Mouse (Mus musculus): ENCODE results near the gene Spag17.

Gene Spag17

GRCm38 (mm10) chr3:99936159-99936558 lies 51.0 kb downstream of the Spag17 start:
- no peak for DNase-seq (ENCODE audit: low read depth, low spot score)

GRCm38 (mm10) chr3:99938611-99939286 lies 53.5 kb downstream of the Spag17 start:
- no peaks in the 10 kb centered on the region for H3K36me3 ChIP-seq (ENCODE audit: control insufficient read depth, insufficient read depth, low read length, poor library complexity, severe bottlenecking)
- DNase-seq (ENCODE audit: low read depth, low spot score): no peak
- no peaks in the 10 kb centered on the region for H3K27me3 ChIP-seq (ENCODE audit: control insufficient read depth, insufficient read depth, low read length, poor library complexity, severe bottlenecking)

More at GRCm38 (mm10) chr3:99936159-99936558, 51.0 kb downstream of the Spag17 start:
- Histone ChIP-seq H3K27me3 (ENCODE audit: control insufficient read depth, insufficient read depth, low read length, poor library complexity, severe bottlenecking) (no peaks in the 10 kb centered on the region), H3K36me3 (ENCODE audit: control insufficient read depth, insufficient read depth, low read length, poor library complexity, severe bottlenecking) (no peaks in the 10 kb centered on the region)

GRCm38 (mm10) chr3:99945171-99945570 lies 60.0 kb downstream of the Spag17 start:
- Histone ChIP-seq H3K27me3 (ENCODE audit: control insufficient read depth, insufficient read depth, low read length, poor library complexity, severe bottlenecking) (no peaks in the 10 kb centered on the region), H3K36me3 (ENCODE audit: control insufficient read depth, insufficient read depth, low read length, poor library complexity, severe bottlenecking) (no peaks in the 10 kb centered on the region)
- DNase-seq (ENCODE audit: low read depth, low spot score): no peak

- H3K27me3 ChIP-seq (ENCODE audit: control insufficient read depth, insufficient read depth, low read length, poor library complexity, severe bottlenecking): no peaks in the 10 kb centered on the region
- H3K36me3 ChIP-seq (ENCODE audit: control insufficient read depth, insufficient read depth, low read length, poor library complexity, severe bottlenecking): no peaks in the 10 kb centered on the region
- no peak for DNase-seq (ENCODE audit: low read depth, low spot score)
Observed at GRCm38 (mm10) chr3:99954039-99954602, 68.9 kb downstream of the Spag17 start.

- DNase-seq (ENCODE audit: low read depth, low spot score): no peak
- H3K36me3 ChIP-seq (ENCODE audit: control insufficient read depth, insufficient read depth, low read length, poor library complexity, severe bottlenecking): no peaks in the 10 kb centered on the region
- H3K27me3 ChIP-seq (ENCODE audit: control insufficient read depth, insufficient read depth, low read length, poor library complexity, severe bottlenecking): no peaks in the 10 kb centered on the region
Observed at GRCm38 (mm10) chr3:99956517-99956916, 71.3 kb downstream of the Spag17 start.

GRCm38 (mm10) chr3:99959805-99960485 lies 74.7 kb downstream of the Spag17 start:
- no peaks in the 10 kb centered on the region for H3K27me3 ChIP-seq (ENCODE audit: control insufficient read depth, insufficient read depth, low read length, poor library complexity, severe bottlenecking)
- H3K36me3 ChIP-seq (ENCODE audit: control insufficient read depth, insufficient read depth, low read length, poor library complexity, severe bottlenecking): no peaks in the 10 kb centered on the region
- DNase-seq (ENCODE audit: low read depth, low spot score): no peak

GRCm38 (mm10) chr3:99964345-99964744 lies 79.1 kb downstream of the Spag17 start:
- Histone ChIP-seq H3K27me3 (ENCODE audit: control insufficient read depth, insufficient read depth, low read length, poor library complexity, severe bottlenecking) (no peaks in the 10 kb centered on the region), H3K36me3 (ENCODE audit: control insufficient read depth, insufficient read depth, low read length, poor library complexity, severe bottlenecking) (no peaks in the 10 kb centered on the region)
- no peak for DNase-seq (ENCODE audit: low read depth, low spot score)

- Histone ChIP-seq H3K36me3 (ENCODE audit: control insufficient read depth, insufficient read depth, low read length, poor library complexity, severe bottlenecking) (no peaks in the 10 kb centered on the region), H3K27me3 (ENCODE audit: control insufficient read depth, insufficient read depth, low read length, poor library complexity, severe bottlenecking) (no peaks in the 10 kb centered on the region)
- DNase-seq (ENCODE audit: low read depth, low spot score): no peak
Observed at GRCm38 (mm10) chr3:99965863-99966262, 80.7 kb downstream of the Spag17 start.

- H3K27me3 ChIP-seq (ENCODE audit: control insufficient read depth, insufficient read depth, low read length, poor library complexity, severe bottlenecking): no peaks in the 10 kb centered on the region
- no peaks in the 10 kb centered on the region for H3K36me3 ChIP-seq (ENCODE audit: control insufficient read depth, insufficient read depth, low read length, poor library complexity, severe bottlenecking)
- no peak for DNase-seq (ENCODE audit: low read depth, low spot score)
Observed at GRCm38 (mm10) chr3:99966285-99966684, 81.1 kb downstream of the Spag17 start.

- H3K27me3 ChIP-seq (ENCODE audit: control insufficient read depth, insufficient read depth, low read length, poor library complexity, severe bottlenecking): no peaks in the 10 kb centered on the region
- H3K36me3 ChIP-seq (ENCODE audit: control insufficient read depth, insufficient read depth, low read length, poor library complexity, severe bottlenecking): no peaks in the 10 kb centered on the region
- DNase-seq (ENCODE audit: low read depth, low spot score): no peak
Observed at GRCm38 (mm10) chr3:99970766-99971165, 85.6 kb downstream of the Spag17 start.

GRCm38 (mm10) chr3:99981046-99981445 lies 95.8 kb downstream of the Spag17 start:
- no peaks in the 10 kb centered on the region for H3K36me3 ChIP-seq (ENCODE audit: control insufficient read depth, insufficient read depth, low read length, poor library complexity, severe bottlenecking)
- no peaks in the 10 kb centered on the region for H3K27me3 ChIP-seq (ENCODE audit: control insufficient read depth, insufficient read depth, low read length, poor library complexity, severe bottlenecking)
- peak; percentile 13 for DNase-seq (ENCODE audit: low read depth, low spot score)

- DNase-seq (ENCODE audit: low read depth, low spot score): no peak
- H3K36me3 ChIP-seq (ENCODE audit: control insufficient read depth, insufficient read depth, low read length, poor library complexity, severe bottlenecking): no peaks in the 10 kb centered on the region
- no peaks in the 10 kb centered on the region for H3K27me3 ChIP-seq (ENCODE audit: control insufficient read depth, insufficient read depth, low read length, poor library complexity, severe bottlenecking)
Observed at GRCm38 (mm10) chr3:100004676-100005075, 119.5 kb downstream of the Spag17 start.

GRCm38 (mm10) chr3:100009807-100010206 lies 124.6 kb downstream of the Spag17 start:
- DNase-seq (ENCODE audit: low read depth, low spot score): no peak
- Histone ChIP-seq H3K36me3 (ENCODE audit: control insufficient read depth, insufficient read depth, low read length, poor library complexity, severe bottlenecking) (no peaks in the 10 kb centered on the region), H3K27me3 (ENCODE audit: control insufficient read depth, insufficient read depth, low read length, poor library complexity, severe bottlenecking) (no peaks in the 10 kb centered on the region)

- no peaks in the 10 kb centered on the region for H3K36me3 ChIP-seq (ENCODE audit: control insufficient read depth, insufficient read depth, low read length, poor library complexity, severe bottlenecking)
- no peak for DNase-seq (ENCODE audit: low read depth, low spot score)
- H3K27me3 ChIP-seq (ENCODE audit: control insufficient read depth, insufficient read depth, low read length, poor library complexity, severe bottlenecking): no peaks in the 10 kb centered on the region
Observed at GRCm38 (mm10) chr3:100014110-100014509, 128.9 kb downstream of the Spag17 start.

- Histone ChIP-seq H3K27me3 (ENCODE audit: control insufficient read depth, insufficient read depth, low read length, poor library complexity, severe bottlenecking) (no peaks in the 10 kb centered on the region), H3K36me3 (ENCODE audit: control insufficient read depth, insufficient read depth, low read length, poor library complexity, severe bottlenecking) (no peaks in the 10 kb centered on the region)
- no peak for DNase-seq (ENCODE audit: low read depth, low spot score)
Observed at GRCm38 (mm10) chr3:100031291-100031690, 146.1 kb downstream of the Spag17 start.
